19 mouse cellular contexts compared by ENCODE assay signal in the genomic region with DNA sequence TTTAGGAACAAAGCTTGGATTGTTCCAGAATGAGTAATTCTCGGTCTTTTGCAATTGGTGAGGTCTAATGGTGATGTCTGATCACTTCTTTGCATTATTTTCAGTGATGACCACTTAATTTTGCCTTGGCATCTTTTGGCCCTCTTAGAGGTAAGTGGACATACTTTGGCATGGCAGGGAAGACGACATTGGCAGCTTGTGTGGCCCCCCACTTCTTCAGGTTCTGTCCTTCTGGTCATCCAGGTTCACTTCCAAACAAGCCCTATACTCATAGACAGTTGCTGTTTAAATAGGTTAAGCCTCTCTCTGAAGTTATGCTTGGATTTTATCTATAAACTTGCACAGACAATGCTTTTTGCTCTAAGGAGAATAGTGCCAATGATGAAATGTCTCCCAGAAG.
"Had no signal": no experiment of that assay in that cellular context is flagged by ENCODE, and none has a peak within 500 bp of the region (broad histone marks: within the 10 kb centered on the region; RNA-seq: fewer than 3 reads in every experiment).

No protein-coding gene starts in this region.

- DNase-seq: liver, postnatal 0 days; lung, adult 2 months; lung, postnatal 14 days; lung, postnatal 36 days; retina, postnatal 1 day; right cerebral cortex, adult 18-20 months; right cerebral cortex, postnatal 25 days; right cerebral cortex, postnatal 4 days; spleen, adult 18-20 months; thymus, adult 18-20 months; thymus, postnatal 14 days; thymus, postnatal 36 days had no signal

- H3K4me2 ChIP-seq: lung, embryonic 15.5 days; midbrain, embryonic 12.5 days; midbrain, embryonic 15.5 days; neural tube, embryonic 12.5 days had no signal

- H3K4me1 ChIP-seq: lung, embryonic 15.5 days; megakaryocyte, embryonic 14.5 days; midbrain, embryonic 12.5 days; midbrain, embryonic 15.5 days; neural tube, embryonic 12.5 days had no signal

- H3K9me3 ChIP-seq: lung, embryonic 15.5 days; megakaryocyte, embryonic 14.5 days; midbrain, embryonic 12.5 days; midbrain, embryonic 15.5 days; neural tube, embryonic 12.5 days had no signal

- H3K36me3 ChIP-seq: lung, embryonic 15.5 days; midbrain, embryonic 12.5 days; midbrain, embryonic 15.5 days; neural tube, embryonic 12.5 days had no signal

- ATAC-seq: liver, postnatal 0 days; lung, postnatal 0 days; midbrain, embryonic 15.5 days had no signal

- H3K9ac ChIP-seq: liver, postnatal 0 days; lung, embryonic 15.5 days; midbrain, embryonic 12.5 days; midbrain, embryonic 15.5 days; neural tube, embryonic 12.5 days had no signal

- H3K4me3 ChIP-seq: lung, embryonic 15.5 days; megakaryocyte, embryonic 14.5 days; midbrain, embryonic 12.5 days; midbrain, embryonic 15.5 days; neural tube, embryonic 12.5 days had no signal

- H3K27ac ChIP-seq: lung, embryonic 15.5 days; macrophage; midbrain, embryonic 12.5 days; midbrain, embryonic 15.5 days; neural tube, embryonic 12.5 days had no signal

- H3K27me3 ChIP-seq: lung, embryonic 15.5 days; neural tube, embryonic 12.5 days had no signal
